Mouse (Mus musculus) neutrophil, adult 5-6 weeks (primary cell): ENCODE results near the gene Asic5. TPM values are rescaled to one million over a fixed set of nuclear protein-coding genes. Genes with fewer than 3 reads are reported as not detected.

ENCODE experiments used
- ATAC-seq: fragments of 151-379, 151-347 bp; 2 replicates; pipeline ENCODE4 v1.8.0; 2017; ENCODE audit warnings: mild to moderate bottlenecking, moderate TSS enrichment; ENCODE audit not compliant: insufficient number of reproducible peaks, poor library complexity, low FRiP score, severe bottlenecking; ENCODE audit errors: extremely low read depth
- total RNA-seq: library from RNA; stranded (forward); fragments of 200-1000 nt; gene quantifications from 2 replicates; pipeline ENCODE4 v1.2.3, GENCODE M21; 2017

The Asic5 gene
- total RNA-seq, 1 experiment from 2014 or later = not detected

DNA sequence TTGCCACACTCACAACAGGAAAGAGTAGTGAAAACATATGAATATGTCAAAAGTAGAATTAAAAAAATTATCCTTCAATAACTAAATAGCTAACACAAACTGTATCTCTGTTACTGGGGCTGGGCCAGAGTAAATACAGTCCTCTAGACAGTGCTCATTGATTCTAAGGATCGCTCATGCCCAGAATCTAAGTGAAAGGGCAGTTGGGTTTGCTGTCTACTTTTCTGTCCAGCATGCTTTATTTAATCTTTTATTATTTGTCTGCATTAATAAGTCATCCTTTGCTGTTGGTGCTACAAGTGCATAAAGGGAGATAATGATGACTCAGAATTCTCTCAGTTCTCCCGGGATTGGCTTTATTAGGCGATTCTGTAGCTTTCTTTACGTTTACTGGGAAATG lies 13.3 kb downstream of the Asic5 start:
- ATAC-seq = no peak

DNA sequence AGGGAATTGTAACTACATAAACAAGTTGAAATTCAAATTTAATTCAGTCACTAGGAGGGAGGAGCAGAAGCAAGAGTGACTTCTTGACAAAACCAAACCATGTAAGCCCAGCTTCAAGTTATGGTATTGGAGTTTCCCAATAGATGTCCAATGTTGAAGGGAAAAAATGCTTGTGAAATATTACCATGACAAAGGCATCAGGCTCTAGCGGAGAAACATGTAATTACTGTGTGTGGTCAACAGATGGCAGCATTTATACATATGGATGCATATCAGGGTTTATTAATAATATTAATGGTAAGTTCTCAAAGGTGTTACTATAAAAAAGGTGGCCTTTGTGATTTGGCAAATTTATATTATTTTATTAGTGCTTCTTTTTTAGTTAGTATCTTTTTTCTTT lies 13.9 kb downstream of the Asic5 start:
- peak; percentile 61; the same call in 1 of the 2 replicates for ATAC-seq

DNA sequence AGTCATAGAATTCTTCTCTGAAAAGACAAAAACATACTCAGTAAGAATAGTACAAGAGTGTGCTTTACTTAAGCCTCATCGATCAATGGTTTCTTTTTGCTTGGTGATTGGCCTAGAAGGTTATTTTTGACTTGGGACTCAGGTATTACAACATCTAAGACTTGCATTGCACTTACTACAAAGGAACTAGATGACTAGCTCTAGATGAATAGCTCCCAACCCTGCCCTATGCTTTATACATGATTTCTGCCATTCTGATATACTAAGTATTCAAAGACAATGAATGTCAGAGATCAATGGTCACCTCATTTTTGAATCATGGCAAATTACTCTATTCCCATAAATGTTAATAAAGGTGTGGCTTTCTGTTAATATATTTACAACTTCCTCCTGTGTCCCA lies 24.9 kb downstream of the Asic5 start:
- no peak for ATAC-seq

DNA sequence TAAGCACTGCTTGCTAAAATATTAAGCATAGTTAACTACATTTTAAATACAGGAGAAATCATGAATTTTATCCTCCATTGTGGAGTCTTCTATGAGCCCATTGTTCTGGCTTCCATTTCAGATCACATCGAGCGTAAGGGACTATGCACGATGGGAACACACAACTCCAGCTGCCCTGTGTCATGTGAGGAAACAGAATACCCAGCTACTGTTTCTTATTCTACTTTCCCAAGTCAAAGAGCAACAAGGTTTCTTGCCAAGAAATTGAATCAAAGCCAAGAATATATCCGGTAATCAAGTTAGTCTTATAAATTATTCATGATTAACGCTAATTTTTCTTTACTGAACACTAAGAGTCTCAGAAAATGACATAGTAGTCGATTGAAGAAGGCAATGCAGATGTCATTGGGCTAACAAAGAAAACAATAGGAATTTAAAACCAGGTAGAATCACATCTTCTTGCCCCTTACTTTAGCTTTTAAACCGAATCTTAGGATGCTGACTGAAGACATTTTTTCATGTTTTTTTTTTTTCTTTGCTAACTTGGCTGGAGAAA lies 32.1 kb downstream of the Asic5 start:
- no peak for ATAC-seq

DNA sequence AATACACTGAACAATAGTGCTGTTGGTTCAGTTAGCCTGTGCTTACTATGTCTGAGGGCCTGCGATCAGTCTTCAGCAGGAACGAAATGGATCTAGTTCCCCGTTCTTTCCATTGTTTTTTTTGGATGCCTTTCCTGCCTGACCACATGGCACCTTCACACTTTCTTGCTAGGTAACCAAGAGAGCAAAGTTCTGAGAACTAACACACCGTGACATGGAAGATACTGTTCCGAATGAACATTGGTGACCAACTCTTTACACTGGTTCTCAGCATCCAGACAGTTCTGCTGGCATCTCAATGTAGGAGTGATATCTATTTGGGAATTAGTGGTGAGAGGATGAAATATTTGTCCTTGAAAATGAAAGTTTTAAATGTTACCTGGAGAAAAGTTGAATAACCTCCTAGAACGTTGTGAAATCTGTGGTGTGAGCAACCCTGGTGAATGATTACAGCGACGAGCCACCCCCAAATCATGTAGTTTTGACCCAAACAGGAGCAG lies 40.4 kb downstream of the Asic5 start:
- ATAC-seq = no peak

DNA sequence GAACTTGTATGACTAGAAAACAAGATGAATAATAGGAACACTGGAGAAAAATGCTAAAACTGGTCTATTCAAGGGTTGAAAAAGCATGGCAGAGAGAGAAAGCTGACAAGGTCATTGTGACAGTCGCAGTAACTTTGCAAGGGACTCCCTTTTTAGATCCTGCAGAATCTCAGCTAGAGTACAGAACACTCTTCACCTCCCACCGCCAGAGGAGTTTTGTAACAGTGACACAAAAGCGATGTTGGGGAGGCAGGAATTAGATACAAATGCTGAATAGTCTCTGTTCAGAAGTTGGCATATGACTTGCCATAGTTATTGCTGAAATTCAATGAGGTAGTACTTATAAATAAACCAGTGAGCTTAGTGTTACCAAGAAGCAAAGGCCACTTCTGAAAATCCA lies 41.0 kb downstream of the Asic5 start:
- ATAC-seq = no peak

DNA sequence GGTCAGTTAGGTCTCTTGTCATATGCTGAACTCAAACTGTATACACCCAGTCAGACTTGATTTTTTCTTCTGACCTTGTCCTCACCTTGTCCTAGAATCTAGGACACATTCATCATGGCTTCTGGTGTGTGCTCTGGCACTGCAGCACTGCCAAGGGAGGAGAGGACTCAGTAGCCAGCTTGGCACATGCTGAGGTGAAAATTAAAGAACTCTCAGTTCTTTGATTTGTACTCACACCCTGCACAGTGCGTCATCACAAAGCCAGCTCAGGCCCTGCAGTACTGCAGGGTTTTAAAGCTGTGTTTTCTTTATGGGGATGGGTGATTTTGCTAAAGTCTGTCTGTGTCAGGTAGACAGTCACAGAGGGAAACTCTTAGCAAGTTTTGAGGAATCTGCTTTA lies 45.2 kb downstream of the Asic5 start:
- no peak for ATAC-seq

DNA sequence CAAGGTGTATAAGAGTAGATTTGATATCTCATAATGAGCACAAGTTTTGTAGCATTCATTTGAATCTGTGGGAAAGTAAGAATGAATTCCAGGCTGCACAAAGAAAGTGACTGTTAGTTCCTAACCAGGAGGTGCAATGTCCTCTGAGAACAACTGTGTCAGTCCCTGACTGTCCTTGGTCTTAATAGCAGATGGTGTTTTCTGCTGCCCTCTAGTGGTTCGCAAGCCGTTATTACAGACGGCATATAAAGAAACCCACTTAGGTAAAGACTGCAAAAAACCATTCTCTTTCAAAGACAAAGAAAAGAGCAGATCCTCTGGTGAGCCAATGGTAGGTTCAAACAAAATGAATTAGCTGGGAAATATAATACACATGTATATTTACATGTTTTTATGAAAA lies 47.1 kb downstream of the Asic5 start:
- ATAC-seq = peak; percentile 81

DNA sequence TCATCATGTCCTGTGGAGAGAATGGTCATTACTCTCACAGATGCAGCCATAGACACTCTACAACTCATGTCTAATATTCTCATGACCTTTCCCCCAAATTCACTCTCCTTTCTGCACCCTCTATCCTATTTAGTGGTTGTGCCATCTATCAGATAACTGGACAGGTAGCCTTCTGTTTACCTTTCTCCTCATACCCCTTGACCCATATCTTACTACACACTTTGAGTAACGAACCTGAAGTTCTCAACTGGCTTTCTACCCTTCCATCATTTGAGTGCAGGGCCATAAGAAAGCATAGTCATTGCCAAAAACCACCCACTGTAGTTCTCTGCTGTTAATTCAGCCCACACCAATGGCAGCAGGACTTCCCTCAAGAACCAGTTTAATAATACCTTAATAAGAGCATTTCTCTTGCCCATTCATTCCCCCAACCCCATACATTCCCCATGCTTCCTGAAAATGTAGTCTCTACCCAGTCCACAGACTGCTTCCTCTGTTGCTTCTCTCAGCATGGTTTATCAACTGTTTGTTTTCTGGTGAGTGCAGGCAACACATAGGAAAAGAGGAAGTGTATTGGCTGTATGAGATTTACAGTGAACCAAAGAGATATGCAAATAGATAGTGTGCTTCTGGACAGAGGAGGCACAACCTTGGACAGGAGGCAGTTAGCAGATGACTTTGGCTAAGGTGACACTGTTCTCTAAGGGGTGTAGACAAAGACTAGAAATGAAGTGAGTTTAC lies 48.1 kb downstream of the Asic5 start:
- peak; percentile 64 for ATAC-seq

DNA sequence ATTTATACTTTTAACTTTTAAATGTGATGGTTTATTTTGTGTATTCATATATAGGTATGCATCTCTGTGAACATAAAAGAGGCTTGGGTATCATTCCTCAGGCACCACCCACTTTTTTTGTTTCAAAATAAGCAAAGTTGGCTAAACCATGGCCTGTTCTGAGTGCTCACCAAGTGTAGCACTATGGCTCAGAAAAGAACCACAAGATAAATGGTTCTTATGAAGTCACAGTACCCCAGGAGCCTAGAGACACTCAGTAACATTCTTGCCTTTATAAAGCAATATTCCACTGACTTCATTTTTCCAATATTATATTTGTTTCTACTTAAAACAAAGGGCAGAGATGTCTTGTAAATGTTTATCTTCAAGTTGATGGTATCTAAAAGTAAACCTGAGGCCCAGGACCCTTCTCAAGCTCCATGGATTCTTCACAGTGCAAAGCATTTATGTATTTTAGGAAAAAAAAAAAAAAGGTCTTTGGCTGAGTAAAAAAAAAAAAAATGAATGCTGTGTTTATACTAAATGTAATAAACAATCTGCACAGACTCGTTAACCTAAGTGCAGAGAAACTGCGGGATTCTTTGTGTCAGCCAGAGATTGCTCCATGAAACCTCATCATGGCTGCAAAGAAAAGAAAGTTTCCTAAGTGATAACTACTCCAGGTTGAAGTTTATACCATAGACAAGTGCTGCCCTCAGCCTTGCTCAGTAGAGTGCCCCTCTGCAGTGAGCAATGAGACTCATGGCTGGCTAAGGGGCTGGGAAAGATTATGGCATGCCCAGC lies 54.4 kb downstream of the Asic5 start:
- ATAC-seq = no peak

DNA sequence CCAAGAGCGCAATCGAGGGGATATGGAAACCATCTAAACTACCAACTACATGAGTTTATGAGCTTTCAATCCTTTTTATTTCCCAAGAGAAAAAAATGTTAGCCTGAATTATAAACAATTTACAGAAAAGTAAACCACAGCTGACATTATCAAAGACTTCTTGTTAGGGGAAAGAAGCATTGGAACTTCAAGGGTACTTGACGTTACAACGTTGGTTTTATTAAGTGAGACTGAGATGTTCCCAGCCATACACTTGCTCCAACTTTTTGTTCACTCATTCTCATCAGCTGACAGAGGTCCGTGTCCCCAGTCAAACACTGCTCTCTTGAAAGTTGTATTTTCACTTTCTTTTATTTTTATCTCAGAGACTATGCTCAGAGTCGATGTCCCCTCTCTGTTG lies 61.6 kb downstream of the Asic5 start:
- ATAC-seq = no peak

DNA sequence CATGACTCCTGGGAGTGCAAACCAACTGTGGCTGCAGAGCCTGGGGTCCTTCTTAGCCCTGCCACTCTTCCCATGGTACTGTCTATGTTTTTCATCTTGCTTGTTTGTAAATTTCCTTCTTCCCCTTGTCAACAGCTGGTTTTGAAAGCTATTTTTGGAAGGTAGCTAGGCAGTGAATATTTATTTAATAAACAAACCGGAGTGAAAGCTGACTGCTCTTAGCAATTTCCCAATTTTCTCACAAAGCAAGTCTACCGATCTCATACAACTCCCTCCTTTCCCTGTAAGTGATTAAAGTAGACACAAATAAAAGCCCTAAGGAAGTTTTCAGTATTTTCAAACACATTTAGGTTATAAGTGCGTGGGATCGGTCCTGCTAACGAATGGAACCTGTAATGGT lies 62.8 kb downstream of the Asic5 start:
- ATAC-seq = no peak

DNA sequence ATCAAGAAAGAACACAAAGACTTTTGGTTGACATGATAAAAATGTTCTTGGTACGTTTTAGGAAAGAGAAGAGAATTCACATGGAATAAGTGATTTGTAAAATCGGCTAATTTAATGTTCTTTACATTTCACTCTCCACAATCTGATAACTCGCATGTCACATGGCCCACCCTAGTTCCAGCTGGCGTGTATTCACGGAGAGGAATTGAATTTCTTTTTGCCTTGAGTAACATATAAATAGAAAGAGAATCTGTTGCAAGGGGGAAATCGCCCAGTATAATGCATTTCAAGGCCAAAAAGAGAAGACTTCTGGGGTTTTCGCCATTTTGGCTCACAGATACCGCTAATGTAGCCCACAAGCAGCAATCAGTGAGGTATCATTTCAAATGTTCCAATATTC lies 64.0 kb downstream of the Asic5 start:
- no peak for ATAC-seq

DNA sequence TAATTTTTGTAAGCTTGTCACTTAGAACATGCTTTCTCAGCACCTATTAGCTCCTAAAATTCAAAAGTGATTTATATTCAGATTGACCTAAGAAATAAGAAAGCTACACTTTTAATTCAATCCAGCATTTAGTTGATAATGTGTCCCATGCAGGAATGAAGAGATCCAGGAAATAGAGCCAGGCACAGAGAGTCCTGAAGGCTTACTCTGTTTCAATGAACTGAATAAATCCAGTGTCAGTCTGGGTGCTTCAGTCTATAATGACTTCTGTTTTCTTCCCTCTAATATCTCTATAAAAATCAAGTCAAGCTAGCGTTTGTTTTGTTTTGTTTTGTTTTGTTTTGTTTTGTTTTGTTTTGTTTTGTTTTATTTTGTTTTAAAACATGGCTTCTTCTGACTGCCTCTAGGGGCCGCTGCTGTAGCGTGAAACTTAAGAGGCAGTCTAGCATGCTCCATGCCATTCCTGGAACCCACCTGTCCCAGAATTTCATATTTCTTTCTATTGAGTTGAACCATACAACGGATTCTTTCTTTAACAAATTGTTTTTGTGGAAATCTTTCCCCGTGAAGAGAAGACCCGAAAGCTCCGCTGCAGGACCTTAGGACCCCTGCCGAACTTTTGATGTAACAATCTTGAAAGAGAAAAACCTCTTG lies 65.1 kb downstream of the Asic5 start:
- no peak for ATAC-seq

DNA sequence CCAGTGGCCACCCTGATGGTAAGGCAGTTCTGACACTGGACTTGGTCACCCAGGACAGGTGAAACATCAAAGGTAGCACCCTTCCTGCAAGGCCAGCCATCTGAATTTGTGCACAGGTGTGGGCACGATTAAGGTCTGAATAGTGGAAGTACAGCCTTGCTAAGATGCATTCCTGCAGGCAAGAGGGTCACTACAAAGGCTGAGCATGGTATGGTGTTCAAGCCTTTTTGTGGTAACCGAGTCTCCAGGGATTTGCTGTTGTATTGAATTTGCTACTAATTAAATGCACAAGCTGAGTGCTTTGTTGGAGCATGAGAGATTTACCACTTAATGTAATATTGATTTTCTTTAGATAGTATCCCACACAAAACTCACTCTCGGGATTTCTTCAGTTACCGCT lies 66.0 kb downstream of the Asic5 start:
- no peak for ATAC-seq

DNA sequence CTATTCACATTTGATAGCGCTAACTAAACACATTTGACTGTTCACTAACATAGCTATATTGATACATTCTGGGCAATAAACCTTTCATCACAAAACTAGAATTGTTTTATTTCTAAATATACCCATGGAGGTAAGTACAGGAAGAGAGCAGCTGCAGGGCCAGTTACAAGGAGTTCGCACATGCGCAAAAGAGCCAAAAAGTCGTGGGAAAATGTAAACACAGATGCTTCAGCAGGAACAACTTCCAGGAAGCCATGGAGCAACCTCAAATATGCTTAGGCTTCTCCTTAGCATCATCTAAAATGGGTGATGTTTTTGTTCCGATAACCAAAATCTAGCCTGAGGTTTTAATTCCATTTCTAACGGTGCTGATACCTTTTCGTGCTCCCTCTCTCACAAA lies 66.6 kb downstream of the Asic5 start:
- no peak for ATAC-seq

DNA sequence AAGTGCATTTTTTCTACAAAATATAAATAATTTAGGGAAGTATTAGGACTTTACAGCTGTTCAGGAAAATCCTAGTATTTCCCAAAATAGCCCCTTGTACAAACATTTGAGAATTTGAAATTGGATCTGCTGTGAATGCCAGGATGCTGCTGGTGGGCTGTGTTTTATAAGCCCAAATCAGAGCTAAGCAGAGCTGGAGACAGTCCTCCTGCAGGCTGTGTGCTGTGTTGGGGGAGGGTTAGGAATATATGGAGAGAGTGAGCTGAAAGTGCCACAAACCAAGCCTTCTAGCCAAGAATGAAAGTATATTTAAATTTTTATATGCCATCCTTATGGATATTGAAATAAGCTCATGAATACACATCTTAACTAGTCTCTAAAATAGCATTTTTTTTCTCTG lies 69.4 kb downstream of the Asic5 start:
- ATAC-seq = no peak

DNA sequence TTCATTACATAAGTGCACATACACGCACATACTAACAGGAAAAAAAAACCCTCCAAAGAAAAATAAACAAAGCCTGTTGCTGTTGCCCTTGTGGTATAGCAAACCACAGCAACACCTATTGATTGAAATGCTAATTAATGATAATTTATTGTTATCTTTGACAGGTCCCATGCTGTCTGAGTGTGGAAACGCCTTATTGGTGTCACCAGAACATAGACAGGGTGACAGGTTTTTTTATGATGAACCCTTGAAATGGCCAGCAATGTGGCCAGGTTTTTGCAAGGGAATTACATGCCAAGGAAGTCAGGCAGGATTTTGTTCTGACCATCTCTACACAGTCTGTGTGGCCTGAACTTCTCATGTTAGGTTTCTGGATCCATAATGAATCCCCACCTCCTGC lies 69.9 kb downstream of the Asic5 start:
- no peak for ATAC-seq

DNA sequence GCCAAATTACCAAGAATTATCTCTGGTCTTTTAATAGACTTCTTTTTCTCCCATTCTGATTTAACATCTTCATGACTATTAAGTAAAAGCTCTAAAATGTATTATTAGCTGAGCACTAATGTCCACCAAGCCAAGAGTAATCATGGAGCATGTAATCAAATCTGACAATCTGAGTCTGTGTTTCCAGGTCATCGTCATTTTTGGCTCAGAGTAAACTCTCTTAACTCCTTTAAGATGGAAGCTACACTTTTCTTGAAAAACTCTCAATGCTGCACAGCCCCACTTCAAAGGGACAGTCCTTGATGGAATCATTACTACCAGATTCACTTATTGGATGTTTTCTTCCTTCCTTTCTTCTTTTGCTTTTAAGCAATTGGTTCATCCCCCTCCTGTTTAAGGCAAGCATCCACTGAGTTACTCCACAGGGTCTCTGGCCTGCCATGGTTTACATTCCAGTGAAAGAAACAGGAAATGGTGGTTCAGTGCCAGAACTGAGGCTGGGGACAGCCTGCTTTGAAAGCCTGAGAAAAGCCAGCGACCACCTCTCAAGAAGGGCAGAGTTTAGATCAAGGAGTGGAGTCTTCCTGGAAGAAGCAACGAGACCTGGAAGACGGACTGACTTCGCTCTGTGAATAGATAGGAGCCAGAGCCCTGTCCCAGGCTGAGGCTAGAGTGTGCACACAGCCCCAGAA lies 72.3 kb downstream of the Asic5 start:
- no peak for ATAC-seq
